Mouse (Mus musculus): Measurements from ENCODE around the gene Cnih2.

Gene Cnih2

DNA sequence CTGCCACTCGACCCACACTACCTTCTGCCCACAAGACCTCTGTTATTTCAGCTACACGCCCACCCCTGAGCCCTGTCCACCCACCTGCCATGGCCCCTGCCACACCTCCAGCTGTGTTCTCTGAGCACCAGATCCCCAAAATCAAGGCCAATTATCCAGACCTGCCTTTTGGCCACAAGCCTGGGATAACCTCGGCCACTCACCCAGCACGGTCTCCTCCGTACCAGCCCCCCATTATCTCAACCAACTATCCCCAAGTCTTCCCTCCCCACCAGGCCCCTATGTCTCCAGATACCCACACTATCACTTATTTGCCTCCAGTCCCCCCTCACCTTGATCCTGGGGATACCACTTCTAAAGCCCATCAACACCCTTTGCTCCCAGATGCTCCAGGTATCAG is 28.8 kb downstream of the Cnih2 start:
- in situ Hi-C loops (cut with MboI, MseI): no loop called here

DNA sequence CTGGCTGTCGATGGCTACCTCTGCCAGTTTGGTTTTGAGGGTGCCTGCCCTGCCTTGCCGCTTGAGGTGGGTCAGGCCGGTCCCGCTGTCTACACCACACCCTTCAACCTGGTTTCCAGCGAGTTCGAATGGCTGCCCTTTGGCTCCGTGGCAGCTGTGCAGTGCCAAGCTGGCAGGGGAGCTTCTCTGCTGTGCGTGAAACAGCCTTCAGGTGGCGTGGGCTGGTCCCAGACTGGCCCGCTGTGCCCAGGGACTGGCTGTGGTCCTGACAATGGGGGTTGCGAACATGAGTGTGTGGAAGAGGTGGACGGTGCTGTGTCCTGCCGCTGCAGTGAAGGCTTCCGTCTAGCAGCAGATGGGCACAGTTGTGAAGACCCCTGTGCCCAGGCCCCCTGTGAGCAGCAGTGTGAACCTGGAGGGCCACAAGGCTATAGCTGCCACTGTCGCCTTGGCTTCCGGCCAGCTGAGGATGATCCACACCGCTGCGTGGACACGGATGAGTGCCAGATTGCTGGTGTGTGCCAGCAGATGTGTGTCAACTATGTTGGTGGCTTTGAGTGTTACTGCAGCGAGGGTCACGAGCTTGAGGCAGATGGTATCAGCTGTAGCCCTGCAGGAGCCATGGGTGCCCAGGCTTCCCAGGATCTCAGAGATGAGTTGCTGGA is 29.6 kb downstream of the Cnih2 start:
- in situ Hi-C loops (cut with MboI, MseI): no loop called here

DNA sequence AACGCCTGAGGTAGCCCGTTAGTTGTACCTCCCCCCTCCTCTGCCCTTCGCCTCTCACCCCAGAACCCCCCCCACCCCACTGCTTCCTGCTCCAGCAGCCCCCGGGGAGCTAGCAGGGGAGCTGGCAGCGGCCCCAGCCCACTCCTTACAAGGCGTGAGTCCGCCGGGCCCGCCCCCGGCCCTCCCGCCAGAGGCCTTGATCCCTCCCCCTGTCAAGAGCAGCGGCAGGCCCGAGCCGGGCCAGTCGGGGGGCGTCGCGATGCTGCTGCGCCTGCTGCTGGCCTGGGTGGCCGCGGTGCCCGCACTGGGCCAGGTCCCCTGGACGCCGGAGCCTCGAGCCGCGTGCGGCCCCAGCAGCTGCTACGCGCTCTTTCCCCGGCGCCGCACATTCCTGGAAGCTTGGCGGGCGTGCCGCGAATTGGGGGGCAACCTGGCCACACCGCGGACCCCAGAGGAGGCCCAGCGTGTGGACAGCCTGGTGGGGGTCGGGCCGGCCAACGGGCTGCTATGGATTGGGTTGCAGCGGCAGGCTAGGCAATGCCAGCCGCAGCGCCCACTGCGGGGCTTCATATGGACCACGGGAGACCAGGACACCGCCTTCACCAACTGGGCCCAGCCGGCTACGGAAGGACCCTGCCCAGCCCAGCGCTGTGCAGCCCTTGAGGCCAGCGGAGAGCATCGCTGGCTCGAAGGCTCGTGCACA is 30.3 kb downstream of the Cnih2 start, which contains the start of gene Cd248:
Cd248 (plus strand) TSS at position 212 of the 703 bp plus-strand sequence.
- in situ Hi-C loops (cut with MboI, MseI): no loop called here

DNA sequence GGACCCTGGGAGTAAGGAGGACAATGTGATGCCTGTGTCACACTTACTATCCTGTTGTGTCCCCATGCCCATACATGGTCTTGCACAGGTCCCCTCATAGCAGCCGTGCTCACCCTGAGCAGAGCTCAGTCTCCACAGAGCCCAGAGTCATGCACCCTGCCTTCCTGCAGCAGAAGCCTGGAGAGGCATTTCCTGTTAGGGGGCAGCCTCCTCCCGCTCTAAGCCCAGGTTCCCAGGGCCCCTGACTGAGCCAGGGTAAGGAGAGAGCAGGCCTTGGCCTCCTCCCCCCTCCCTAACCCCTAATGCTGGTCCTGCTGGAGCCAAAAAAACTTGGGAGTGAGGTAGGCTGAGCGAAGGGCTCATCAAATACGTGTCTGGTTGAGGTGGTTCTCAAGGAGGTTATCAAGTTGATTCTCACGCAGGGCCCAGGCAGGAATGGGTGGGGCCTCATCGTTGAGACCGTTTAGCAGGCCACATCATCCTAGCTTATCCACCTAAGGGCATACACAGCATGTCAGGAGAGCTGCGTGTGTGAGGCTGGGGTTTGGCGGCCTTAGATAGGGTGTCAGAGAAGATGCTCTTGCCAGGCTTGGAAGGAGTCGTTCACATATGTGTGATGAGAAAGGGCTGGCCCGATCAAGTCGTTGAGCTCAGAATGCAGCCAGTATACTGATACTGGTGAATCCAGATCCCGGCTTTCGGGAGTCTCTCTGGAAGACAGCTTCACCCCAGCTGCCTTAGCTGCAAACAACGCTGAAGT is 31.1 kb downstream of the Cnih2 start:
- in situ Hi-C loops (cut with MboI, MseI): no loop called here

DNA sequence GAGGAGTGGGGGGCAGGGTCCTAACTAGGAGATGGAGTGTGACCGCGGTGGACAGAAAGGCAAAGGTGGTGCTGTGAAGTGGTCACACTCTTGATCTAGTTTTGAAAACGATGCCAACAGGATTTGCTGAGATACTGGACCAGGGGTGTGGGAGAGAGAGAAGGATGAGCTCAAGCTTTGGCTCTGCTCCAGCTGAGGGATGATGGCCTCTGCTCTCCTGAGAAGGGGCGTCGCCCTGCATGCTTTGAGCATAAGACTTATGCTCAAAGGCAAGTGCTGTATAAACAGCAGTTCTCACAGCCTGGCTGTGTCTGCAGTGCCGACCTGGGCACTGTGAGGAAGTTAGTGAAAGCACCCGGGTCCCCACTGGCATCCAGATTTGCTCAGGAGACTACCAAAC is 33.2 kb downstream of the Cnih2 start:
- in situ Hi-C loops (cut with MboI, MseI): no loop called here

DNA sequence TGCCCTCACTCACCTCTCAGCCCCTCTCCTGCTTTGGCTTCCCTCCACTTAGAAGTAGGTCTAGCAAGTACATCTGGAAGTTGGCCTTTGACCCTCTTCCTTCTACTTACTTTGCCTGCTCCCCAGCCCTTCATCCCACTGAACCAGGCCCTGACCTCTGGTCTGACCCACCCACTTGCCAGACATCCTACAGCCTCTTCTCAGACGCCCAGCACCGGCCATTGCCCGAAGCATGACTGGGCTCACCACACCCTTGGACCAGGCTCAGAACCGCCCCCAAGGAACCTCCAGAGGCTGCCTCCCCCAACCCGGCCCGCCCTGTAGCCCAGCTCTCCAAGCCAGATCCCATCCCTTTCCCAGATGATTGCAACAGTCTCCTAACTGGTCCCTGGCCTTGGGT is 35.9 kb downstream of the Cnih2 start:
- in situ Hi-C loops (cut with MboI, MseI): no loop called here

DNA sequence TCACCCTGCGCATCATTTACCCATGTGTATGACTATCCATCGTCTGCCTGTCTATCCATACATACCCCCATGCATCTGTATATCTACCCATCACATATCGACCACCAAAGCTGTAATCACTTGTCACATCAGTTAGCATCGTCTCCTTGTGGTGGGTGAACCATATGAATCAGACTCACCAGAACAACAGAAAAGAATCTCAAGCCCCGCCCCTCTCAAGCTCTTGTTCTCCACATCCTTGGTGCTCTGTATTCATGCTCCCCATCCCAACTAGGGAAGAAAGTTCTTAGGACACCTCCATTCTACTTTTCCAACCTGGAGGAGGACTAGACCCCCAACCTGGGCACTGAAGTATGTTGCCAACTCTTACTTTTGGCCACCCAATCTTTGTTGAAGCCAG is 36.3 kb downstream of the Cnih2 start:
- in situ Hi-C loops (cut with MboI, MseI): no loop called here

DNA sequence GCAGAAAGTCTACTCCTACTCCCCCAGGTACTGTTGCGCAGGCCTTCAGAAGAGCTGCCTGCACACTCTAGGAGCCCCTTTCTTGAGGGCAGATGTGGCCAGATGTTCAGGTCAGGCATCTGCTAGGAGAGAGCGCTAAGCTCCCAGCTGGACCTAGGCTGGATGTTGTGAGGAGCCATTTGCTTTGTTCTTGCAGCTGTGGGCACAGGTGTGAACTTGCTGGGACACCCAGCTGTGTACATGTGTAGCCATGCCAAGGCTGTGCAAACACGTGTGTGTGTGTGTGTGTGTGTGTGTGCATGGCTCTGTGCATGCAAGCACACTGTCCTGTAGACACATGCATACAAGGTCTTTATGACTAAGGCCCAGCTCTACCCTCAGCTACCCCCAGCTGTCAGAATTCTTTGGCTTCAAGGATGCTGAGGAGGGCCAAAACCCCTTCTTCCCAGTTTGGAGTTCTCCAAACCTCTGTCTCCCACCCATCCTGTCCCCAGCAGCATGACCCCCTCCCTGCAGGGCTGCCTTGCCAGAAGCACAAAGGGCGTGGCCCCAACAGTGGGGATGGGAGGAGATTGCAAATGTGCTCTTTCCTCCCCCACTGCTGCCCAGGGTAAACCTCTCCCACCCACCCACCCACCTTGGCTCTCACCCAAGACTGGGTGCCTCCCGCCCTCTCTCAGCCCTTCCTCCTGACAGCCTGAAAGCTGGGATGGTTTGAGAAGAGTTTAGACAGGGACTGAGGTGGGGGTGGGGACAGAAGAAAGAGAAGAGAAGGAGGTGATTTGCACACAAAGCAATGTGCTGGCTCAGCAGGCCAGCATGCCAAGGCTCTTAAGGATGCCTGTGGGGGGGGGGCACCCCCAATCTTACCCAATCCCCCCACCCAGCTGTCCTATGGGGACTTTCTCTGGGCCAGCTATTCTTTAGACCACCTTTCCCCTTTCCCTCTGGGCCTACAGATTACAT is 37.7 kb downstream of the Cnih2 start:
- in situ Hi-C loops (cut with MboI, MseI): no loop called here

DNA sequence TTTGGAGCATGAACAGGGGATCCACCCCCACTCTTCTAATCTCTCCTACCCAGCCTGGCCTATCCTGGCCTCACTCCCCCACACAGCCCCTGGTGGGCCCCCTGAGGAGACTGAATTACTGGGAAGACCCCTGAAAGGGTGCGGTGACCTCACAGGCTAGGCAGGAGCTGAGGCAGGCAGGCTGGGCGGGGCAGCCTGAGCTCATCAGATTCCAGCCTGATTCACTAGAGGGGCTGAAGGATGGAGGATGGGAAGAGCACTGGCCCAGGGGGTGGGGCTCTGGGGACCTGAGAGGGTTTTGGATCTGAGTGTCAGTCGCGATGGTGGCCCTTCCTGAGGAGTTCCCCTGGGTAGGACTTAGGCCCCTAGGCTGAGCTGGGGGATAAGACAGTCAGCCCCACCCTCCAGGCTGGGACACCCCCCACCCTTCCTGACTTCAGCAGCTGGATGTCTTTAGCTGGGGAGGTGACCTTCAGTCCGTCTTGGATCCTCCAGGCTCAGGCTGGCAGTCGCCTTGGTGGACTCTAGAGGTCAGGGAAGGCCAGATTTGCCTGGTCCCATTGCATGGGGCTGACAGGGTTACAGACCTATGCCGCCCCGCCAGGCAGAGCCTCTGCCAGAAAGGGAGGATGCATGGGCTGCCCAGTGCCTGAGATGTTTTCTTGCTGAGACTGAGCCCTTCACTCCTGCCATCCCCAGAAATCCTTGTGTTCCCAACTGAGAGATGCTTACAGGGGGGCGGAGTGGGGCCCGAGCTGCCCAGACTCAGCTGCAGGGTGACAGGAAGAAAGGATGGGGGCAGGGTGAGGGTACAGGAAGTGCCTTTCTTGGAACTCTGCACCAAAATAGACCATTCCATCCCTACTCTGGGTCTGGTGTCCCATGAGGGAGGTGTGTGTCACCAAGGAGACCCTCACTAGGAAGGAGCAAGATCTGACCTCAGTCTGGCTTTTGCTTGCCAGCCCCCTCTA is 39.2 kb downstream of the Cnih2 start:
- in situ Hi-C loops (cut with MboI, MseI): no loop called here

DNA sequence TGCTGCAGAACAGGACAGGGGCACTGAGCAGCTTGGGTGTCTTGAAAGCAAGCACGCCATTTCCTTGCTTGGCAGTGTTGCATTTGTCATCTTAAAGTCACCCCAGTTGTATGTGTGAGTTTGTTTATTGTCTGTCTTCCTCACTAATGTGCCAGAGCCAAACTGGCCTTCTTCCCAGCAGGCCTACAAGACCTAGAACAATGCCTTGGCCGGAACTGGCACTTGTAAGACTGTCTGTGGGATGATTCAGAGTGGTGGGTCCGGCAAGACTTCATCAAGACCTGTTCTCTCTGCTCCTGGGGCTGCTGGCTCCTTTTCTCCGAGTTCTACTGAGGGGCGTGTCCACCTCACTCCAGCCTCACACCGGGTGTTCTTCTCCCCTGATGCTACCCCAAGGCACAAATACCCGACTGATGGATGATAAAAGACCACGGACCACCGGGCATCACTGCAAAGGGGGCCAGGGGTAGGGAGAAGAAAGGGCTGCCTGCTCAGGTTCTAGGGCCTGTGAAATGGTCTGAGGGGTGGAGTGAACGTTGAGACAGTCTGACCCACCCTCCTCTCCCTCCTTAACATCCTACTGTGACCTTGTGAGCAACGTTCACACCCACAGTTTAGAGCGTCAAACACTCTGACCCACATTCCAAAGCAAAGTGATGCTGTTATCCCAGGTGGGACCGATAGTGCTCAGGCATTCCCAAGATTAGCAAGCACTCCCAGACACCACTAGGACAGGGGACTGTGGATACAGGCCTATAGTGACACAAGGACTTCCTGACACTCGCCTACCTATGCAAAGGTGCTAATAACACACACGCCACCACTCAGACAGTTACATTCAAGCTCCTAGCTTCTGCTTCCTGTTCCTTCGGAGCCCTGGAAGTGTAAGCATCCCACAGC is 40.2 kb downstream of the Cnih2 start:
- in situ Hi-C loops (cut with MboI, MseI): no loop called here

DNA sequence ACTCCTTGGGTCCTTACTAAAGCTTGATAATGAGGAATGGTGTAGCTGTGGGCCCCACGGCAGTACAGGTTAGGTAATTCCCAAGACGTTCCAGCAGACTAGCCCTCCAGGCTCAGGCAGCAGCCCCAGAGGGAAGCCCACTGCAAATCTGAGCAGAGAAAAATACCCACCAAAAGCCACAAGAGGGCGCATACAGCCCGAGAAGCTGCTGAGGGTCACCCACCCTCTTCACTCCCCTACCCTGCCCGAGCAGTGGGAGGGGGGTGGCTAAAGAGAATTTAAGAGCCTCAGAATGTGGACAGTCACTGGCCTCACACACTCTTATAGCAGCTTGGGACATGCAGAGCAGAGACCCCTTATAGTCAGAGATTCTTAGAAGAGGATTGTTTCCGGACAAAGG is 42.1 kb downstream of the Cnih2 start:
- in situ Hi-C loops (cut with MboI, MseI): no loop called here

DNA sequence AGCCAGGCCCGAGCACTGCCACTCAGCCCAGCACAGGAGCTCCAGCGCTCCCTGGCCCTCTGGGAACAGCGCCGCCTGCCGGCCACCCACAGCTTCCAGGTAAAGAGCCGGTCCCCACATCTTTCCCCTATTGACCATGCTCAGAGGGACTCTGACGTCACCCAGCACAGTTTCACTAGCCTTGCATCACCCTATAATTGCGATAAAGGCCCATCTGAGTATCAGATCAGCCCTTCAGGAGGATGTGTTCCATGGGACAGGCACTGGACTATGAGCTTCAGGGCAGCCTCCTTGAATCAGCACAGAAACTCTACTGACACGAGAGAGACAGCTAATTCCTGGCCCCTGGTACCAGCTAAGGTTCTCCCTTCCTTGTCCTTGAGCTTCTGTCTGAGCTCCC is 44.4 kb downstream of the Cnih2 start:
- in situ Hi-C loops (cut with MboI, MseI): no loop called here

DNA sequence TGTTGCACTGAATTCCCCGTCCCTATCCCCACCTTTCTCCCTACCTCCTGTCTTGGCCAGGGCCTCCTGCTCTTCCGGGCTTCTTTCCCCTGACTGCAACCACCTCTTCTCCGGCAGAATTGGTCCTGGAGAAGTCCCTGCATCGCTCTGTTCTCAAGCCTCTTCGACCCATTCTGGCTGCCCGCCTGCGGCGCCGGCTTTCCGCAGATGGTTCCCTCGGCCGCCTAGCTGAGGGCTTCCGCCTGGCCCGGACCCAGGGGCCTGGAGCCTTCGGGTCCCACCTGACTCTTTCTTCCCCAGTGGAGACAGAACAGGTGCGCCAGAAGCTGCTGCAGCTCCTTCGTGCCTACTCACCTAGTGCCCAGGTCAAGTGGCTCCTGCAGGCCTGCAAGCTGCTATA is 45.5 kb downstream of the Cnih2 start:
- in situ Hi-C loops (cut with MboI, MseI): no loop called here

DNA sequence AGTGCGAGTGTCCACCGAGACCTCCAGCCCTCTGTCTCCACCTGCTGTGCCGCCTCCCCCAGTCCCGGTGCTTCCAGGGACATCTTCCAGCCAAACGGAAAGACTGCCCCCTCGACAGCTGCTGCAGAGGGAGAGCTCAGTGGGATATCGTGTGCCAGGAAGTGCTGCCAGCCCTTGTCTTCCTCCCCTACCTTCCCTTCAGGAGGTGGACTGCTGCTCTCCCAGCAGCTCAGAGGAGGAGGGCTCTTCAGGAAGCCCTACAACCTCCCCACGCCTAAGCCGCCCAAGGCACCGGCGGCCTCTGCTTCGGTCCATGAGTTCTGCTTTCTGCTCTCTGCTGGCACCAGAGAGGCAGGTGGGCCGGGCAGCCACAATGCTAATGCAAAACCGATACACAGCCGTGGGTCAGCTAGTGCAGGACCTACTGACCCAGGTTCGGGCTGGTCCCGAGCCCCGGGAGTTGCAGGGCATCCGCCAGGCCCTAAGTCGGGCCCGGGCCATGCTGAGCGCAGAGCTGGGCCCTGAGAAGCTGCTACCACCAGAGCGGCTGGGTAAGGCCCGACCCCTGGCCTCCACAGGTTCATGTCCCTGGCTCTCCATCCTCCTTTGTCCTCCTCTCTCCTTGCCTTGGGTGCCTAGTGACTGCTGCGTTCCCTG is 46.0 kb downstream of the Cnih2 start:
- in situ Hi-C loops (cut with MboI, MseI): no loop called here

DNA sequence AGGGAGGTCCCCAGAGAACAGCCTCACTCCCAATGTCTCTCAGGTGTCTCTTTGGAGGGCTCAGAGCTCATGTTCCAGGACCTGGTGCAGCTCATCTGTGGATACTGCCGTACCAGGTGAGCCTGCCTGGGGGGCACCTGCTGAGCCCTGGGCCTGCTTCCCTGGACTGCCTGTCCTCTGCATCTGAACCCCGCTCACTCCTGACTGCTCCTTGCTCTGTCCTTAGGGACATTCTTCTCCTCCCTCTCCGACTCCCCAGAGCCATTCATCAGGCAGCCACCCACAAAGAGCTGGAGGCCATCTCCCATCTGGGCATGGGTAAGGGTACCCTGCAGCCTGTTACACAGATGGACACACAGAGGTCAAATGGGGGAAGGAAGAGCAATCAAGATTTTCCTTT is 46.8 kb downstream of the Cnih2 start:
- in situ Hi-C loops (cut with MboI, MseI): no loop called here

DNA sequence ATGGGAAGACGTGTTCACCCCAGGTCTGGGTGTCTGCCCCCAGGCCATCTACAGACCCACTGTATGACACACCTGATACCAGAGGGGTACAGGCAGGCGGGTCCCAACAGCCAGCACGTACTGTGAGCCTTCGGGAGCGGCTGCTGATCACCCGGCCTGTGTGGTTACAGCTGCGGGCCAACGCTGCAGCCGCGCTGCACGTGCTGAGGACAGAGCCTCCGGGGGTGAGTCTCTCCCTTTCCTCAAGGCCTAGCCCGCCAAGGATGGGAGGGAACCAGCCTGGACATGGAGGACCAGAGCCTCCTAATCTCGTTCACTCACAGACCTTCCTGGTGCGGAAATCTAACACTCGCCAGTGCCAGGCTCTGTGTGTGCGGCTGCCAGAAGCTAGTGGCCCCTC is 47.3 kb downstream of the Cnih2 start:
- in situ Hi-C loops (cut with MboI, MseI): no loop called here

DNA sequence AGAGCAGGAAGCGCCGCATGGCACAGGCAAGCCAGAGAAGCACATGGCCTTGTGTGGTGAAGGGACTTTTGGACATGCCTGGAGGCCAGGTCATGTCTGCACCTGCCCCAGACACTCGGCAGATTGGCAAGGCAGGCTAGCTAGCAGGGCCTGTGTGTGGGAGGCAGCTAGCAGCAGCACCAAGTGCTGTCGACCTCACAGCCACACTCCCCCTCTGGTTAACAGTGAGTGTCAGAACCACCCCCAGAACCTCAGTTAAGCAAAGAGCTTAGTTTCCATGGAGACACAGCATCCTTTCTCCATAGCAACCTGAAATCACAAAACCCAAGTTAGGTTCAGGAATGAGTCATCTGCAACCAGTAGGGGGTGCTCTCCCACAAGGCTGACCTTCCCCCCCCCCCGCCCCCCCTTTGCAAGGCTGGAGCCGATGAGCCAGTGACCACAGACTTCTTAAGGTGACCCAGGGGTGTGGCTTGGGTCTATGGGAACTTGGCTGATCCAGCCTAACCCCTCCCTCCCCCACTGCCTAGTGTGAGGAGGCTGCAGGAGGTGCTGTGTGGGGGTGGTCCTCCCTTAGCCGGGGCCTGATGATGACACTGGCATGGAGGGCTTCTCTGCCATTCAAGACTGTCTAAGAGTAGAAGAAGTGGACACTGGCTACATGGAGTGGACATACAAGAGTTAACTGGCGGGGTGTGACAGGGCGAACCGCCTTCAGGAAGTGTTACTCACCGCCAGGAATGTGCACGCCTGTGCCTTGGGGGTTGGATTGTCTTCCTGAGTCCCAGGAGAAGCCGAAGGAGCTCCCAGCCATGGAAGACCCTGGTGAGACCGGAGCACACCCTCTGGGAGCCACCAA is 48.0 kb downstream of the Cnih2 start, which contains the start of gene Rin1:
Rin1 (plus strand) TSS at position 435 of the 859 bp plus-strand sequence.
- in situ Hi-C loops (cut with MboI, MseI): no loop called here

DNA sequence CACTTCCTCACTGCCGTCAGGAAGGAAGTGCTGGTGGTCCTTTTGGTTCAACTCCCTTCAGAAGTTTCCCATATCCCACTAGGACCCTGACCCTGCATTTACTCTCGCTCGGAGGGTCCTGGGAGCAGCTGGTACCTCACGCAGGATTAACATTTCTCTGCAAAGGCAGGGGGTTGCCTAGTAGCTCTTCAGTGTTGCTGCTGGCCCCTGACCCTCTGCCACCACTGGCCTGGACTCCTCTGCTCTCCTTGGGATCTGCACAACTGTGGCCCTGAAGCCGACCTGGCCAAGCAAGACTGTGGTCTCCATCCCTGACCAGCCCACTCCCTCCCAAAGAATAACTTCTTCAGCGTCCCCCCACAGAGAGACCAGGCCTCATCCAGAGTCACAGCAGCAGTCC is 49.0 kb downstream of the Cnih2 start:
- in situ Hi-C loops (cut with MboI, MseI): no loop called here
